Mouse (Mus musculus) T-cell, adult 2 months (primary cell): ENCODE results near the gene Trp53i11.
A peak's percentile ranks its signal among the peaks of the same experiment; 100 is the strongest.

Experiments
- DNase-seq: peaks from one replicate; pipeline ENCODE4 v3.0.0; 2022; ENCODE audit warnings: low spot score

The Trp53i11 gene

DNA sequence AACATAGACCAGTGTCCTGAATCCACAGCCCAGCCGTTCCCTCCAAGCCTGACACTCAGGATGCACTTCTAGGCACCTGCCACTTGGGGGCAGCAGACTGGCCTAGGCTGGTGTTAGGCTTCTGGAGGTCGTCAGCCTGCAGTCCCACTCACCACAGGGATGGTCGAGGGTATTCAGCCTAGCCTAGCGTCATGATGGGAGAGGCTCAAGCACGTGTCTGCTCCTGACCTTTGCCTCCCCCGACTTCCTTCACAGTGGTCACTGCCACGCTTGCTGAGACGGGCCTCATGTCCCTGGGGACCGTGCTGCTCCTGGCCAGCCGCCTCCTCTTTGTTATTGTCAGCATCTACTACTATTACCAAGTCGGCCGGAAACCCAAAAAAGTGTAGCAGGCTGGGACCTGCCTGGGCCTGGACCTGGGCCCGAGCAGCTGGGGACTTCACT is 12.2 kb downstream of the Trp53i11 start:
- DNase-seq: peak; percentile 47

DNA sequence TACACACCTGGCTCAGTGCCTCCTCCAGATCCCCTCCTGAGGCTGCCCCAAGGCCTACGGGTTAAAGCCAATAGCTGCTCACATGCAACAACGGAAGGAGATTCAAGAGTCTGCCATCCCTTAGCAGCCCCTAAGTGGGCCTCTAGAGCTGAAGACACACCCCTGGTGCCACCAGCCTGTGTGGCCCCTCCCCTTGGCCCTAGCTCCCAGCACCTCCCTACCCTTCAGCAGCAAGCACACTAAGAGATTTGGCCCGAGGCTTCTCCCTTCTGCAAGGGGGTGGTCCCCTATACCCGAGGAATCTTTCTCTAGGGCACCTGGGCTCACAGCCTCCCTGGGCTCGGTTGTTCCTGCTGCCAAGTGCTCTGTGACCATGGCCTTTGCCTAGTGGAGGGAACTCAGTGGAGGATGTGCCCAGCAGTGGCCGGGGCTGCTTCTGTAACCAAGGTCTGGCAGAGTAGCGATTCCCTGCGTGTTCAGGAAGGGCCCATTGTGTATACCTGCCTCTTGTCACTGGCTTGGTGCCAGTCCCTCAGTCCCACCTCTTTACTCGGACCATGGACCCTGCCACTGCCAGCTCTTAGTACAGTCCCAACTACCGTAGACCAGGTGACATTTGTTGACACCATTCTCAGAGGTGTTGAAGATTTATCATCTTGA is 13.5 kb downstream of the Trp53i11 start:
- no peak for DNase-seq

DNA sequence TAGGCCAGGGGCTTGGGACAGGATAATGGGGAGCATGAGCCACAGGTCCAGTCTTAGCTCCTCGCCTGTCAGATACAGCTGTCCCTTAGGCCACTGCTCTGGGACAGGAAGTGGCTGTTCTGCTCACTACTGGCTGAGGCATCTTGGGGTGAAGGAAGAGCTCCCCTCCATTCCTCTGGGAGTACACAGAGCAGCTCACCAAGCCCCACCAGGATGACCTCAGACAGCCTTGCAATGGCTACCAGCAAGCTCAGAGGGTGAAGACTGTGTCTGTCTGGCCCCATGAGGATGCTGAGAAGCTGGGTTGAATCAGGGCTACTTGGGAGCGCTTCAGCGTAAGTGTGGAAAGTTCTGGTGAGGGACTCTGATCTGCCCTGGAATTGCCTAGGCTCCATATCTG is 14.6 kb downstream of the Trp53i11 start:
- no peak for DNase-seq

DNA sequence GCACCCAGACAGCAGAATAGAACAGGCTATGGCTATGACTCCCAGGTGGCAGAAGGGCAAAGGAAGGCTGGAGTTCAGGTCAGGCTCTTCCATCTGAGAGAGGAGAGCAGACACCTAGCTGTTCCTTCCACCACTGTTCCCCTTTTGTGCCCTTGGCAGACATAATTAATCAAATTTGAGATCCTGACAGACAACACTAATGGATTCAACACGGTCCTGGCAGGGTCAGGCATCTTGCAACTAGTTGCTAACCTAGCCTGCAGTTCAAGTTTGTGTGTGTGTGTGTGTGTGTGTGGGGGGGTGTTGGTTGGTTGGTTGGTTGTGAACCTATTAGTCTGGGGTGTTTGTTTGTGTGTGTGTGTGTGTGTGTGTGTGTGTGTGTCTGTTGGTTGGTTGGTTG is 15.4 kb downstream of the Trp53i11 start:
- no peak for DNase-seq

DNA sequence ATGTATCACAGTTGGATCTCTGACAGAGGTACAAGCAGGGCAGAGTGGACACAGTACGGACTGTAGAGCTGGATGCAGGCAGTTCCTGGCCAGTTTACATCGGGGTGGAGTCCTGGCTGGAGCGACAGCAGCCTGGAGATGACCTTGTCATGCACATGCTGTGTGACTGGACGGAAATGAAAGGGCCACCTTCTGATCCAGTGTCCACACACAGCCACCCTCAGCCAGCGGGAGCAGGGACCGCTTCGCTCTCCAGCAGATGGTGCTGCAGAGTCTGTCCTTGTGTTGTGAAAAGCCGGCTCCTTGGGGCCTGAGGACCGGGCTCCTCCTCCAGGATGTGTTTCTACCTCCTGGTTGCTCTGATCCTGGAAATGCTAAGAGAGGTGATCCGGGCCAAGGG is 16.3 kb downstream of the Trp53i11 start:
- DNase-seq: no peak

DNA sequence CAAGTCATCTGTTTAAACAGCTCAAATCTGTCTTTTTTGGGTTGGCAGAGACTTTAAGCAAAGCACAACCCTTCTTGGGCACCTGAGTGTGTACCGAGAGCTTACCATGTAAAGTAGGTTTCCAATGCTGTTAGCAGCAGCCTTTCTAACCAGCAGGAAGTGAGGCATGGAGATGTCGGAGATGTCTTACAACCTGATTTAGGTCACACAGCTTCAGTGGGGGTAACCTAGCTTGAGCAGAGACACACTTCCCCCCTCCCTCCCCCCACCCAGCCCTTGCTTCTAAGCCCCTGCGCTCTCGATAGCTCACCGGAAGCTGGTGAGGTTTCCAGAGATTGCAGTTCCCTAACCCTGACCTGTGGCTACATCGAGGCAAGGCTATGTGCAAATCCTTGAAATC is 17.2 kb downstream of the Trp53i11 start:
- DNase-seq: no peak

DNA sequence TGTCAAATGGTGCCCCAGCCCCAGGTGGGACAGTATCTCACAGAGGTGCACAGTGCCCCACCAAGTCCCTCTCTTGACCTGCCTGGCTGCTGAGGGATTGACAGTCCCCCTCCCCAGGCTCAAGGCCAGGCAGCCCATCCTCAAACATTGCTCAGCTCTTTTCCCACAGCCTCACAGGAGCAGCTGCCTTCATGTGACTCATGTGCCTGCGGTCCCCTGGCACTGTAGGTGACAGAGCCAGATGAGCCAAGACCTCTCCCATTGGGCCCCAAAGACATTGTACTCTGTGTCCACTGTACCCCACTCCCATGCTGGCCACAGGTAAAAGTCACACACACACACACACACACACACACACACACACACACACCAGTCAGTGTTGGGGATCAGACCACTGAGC is 18.8 kb downstream of the Trp53i11 start:
- DNase-seq: no peak

DNA sequence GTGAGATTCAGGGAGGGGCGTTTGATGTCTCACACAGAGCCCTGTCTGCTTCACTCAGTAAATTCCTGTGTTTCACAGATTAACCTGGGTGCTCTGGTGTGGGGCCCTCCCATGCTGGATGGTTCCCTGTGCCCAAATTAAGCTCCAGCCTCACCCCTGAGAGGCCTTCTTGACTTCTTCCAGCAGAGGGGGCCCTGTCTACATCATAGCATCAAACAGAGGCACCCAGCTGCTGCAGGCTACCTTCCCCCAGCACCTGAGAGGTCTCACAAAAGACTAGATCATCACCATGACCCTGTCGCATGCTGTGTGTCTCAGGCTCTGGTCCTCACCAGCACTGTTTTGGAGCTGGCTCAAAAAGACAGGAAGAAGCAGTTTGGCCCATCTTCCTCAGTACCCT is 25.0 kb downstream of the Trp53i11 start:
- DNase-seq: no peak

DNA sequence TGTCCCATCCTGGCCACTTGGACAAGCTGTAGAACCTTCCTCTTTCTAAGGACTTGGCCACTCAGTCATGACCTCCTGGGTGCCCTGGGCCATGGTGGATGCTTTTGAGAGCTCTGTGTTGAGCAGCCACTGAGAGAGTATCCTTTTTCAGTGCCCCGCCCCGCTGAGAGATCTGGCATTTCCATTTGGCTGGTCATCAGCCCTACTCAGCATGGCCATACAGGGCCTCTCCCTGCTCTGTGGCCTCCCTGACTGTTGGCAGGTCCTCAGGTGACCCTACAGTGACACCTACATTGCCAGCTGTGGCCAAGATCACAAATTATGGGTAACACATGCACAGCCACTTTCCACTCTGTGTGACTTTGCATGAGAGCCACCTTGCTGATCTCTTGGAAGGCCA is 25.5 kb downstream of the Trp53i11 start:
- no peak for DNase-seq

DNA sequence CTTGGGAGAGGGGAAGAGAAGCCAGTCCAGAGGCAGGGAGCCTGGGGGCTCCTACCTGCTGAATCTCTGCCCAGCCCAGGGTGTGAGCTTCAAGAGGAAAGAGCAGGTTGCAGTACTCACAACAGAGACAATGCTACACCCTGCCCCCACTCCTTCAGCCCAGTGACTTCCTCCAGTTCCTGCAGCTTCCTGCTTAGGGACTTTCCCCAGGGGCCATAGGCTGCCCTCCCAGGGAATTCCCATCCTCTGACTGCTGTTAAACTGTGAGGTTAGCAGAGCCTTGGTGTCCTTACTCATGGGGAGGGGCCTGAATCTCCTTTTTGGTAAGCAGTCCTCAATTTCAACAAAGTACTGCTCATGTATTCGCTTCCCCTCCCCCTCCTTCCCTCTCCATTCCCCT is 26.8 kb downstream of the Trp53i11 start:
- peak; percentile 47 for DNase-seq

DNA sequence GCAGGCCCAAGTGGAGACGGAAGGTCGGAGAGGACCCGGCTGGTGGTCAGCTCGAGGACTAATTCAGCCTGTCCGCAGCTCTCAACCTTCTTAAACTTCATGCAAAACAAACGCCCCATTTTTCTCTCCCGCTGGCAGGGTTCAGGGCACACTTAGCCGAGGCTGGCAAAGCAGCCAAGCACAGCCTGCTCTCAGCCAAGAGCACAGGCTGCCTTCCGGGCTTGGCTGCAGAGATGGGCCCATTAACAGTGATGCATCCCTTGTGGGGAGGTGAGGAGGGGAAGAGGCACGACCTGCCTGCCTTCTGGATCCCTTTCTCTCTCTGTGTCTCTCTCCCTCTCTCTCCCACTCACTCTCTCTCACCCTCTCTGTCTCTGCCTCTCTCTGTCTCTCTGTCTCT is 28.4 kb downstream of the Trp53i11 start:
- DNase-seq: no peak

DNA sequence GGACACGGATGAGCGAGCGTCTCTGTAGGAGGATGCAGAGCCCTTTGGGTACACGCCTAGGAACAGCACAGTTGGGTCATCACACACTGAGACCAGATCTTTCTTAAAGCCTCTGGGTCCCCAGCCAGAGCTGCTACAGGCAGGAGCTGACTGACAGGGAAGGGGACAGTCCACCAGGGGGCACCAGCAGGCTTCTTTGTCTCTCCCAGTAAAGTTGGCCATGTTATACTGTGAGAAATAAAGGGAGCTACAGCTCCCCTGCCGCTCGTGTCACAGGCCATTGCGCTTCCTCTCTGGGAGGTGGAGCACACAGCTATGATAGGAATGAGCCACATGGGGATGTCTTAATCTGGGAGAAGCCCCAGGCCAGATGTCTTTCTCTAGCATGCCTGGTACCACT is 29.7 kb downstream of the Trp53i11 start:
- DNase-seq: peak; percentile 56

DNA sequence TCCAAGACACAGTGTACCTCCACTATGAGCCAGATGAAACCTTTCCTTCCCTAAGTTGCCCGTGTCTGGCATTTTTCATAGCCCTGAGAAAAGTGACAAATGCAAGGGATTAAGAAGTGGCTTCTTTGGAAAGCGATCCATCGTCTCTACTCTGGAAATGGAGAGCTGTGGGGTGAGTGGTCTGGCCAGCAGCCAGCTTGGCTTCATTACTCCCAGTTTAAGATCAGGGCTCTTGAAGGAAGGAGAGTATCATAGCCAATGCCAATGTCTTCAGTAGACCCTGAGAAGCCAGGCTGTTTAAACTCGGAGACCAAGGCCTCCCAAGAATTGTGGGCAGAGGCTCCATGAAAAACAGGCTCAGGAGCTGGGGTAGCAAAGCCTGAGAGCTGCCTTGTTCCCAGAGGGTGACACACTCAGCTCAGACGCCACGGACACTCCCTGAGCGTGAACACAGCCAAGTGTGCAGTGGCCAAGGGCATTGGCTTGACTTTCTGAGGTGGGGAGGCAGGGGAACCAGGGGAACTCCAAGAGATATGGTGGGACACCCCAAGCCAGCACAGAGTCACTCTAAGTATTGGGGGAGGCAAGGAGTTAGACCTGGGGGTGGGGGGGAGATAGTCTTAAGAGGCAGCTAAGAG is 31.1 kb downstream of the Trp53i11 start:
- DNase-seq: no peak

DNA sequence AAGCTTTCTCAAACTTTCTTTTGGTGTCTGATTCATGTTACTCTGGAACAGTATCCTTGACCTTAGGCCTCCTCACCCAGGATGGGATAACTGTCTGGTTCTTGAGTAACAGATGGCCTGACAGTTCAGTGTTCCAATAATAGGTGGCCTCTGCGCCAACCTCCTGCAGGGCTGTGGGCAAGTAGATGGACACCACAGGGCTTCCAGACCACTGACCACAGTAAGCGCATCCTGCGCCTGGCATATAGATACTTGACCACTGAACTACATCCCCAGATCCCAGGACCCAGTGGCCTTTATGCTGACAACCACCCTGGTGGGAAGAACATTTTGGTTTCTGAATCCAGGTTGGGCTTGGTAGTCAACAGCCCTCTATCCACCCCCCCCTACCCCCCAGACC is 32.2 kb downstream of the Trp53i11 start:
- no peak for DNase-seq

DNA sequence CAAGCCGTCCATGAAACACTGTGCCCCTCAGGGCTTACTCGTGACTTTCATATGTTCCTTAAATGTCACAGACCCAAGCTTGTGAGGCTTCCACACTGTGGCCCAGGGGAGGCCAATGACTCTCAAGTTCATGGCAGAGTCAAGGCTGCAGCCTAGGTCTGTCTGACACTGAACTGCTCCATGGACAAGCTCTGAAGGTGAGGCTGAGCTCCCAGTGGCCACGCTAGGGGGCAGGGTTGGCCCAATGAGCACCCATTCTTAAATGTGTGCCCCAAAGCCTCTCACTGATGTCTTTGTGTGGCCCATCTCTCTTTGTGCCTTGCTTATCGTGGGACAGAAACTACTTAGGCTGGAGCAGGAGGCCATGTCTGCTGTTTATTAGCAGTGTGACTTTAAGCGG is 33.1 kb downstream of the Trp53i11 start:
- no peak for DNase-seq

DNA sequence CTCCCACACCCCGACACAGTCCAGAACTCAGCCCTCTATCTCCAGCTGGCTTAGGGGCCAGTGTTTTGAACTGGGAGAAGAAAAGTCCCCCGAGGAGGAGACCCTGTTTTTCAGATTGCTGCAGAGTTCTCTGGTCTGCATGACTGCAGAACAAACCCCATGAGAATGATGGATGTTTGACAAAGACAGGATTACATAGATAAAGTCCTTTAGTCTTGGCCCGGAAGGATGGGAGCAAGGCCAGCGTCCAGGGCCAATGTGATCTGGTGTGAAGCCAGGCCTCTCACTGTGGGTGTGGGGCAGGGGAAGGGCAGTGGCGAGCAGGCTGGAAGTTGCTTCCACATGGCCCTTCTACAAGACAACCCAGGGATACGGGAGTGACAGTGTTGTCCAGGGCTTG is 36.1 kb downstream of the Trp53i11 start:
- no peak for DNase-seq

DNA sequence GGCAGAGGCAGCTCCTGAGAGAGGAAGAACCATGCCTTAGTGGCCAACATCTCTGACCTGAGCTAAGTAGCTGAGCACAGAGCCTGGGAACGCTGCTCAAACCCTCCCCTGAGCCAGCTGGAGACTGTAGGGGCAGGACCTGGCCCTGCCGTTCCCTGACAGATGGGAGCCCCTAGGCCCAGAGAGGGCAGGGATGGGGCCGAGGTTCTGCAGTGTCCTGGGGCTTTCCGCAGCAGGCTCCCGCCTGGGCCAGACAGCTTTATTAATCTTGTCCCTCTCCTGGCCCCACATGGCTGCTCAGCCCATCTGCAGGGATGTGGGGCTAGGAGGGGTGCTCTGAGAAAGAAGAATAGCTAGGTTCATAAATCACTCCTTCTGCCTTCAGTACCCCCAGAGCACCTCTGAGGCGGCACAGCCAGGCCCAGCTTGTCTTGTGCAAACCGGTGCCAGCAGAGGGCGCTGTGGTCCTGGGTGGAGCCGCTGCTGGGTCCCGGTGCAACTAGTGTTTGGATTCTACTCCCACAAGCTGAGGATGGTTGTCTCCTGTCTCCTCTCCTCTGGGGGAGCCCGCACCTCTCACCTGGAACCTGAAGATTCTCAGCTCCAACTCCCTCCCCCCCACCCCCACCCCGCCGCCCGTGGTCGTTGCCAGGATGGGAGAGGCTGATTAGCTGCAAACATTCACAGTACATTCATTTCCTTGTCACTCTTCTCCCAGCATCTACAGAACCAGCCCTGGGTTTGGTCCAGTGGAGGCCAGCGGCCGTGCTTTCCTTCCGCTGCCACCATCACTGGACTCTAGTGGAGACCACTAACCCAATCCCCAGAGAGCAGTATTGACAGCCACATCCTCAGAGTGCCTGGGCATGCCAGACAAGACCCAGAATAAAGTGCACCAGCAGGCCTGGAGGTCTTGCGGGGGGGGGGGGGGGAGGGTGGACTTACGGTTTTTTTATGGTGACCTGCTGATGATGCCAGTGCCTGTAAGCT is 39.6 kb downstream of the Trp53i11 start:
- DNase-seq: peak; percentile 20

DNA sequence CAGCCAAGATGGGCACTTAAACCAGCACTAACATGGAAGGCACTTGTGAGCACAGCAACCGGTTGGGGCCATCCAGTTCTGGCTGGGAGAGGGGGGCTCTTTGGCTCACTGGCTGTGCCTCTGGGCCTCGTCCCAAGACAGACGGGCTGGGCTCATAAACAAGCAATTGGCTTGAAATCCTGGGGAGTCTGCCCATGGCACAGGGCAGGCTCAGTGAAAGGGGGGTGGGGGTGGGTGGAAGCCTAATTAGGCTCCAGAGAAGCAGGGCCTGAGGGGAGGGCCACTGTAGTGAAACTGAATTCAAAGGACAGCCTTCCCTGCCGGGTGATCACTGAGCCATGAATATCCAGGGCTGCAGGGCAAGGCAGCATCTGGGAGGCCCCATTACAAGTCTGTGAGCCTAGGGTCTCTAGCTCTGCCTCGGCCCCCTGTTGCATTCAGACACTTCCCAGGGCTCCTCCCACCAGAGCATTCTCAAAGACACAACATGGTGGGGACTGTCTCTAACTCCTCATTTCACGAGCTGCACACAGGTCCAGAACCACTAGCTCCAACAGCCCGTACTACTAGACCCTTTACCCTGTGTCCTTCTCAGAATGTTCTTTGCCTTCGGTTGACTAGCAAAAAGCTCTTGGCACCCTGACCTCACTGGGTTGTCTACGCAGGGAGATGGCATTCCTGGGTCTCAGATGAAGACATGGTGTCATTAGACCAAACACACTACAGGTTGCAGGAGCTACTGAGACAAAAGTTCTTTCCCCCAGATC is 40.5 kb downstream of the Trp53i11 start:
- no peak for DNase-seq

DNA sequence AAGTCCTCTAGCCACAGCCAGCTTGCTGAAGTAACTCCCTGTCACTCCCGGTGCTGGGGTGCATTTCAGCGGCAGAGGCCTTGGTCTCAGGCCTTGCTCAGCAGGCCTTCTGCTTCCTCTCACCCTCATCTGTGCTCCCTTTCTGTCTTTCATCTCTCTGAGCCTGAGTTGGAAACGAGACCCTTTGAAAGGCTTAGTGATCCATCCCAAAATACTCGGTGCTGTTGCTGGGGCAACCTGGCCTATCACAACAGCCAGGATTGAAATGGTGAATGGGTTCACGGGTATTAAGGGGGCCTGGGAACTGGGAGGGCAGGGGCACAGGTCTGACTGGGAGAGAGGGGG is 41.1 kb downstream of the Trp53i11 start:
- DNase-seq: no peak

DNA sequence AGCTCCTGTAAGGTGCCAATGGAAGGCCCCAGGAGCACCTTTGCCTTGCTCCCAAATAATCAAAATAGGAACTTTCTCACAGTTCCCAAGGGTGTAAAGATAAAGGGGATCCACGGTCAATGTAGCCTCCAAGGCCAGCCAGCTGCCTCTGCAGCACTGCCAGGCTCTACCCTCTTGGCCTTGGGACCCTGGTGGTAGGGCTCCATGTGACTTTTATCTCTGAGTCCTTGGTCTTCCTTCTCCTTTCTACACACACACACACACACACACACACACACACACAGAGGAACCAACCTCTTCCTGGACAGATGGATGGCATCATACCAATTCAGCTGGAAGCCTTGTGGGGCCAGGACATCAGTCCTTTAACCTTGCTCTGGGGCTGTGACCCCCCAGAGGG is 44.8 kb downstream of the Trp53i11 start:
- DNase-seq: no peak

DNA sequence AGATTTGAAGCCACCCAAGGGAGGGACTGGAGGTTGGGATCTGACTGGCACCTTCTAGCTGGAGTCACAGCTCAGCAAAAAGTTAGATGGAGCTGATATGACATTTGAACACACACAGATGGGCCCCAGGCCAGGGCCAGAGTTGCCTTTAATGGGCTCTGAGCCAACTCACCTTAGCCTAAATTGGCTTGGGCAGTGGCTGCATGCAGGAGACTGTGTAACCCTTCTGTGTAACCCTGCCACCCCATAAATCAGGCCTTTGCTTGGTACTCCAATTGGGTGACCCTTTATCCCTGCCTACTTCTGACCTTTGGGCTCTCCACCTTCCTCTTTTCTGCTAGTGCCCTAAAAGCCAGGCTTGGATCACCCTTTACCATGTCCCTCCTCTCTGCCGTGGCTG is 49.7 kb downstream of the Trp53i11 start:
- DNase-seq: no peak

DNA sequence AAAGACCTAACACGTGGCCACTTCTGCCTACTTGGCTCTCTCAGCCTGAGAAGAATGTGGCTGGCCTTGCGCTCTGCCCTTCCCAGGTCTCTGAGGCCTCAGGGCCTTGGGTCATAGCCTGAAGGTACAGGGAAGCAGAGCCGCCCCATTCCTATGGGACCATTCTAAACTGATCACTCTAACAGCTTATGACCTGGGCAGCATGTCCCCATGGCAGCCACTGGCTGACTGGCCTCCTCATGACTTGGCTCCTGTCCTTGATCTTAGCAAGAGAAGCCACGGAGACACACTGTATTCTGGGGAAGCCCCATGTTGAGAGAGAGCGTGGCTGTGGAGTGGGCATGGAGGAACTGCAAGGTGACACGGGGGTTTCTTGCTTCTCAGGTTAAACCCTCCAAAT is 51.5 kb downstream of the Trp53i11 start:
- no peak for DNase-seq
